Mouse (Mus musculus) adrenal gland, adult 10 weeks (tissue): Measurements from ENCODE around the gene Mlxipl. TPM values are rescaled to one million over a fixed set of nuclear protein-coding genes. Genes with fewer than 3 reads are reported as not detected.

Experiments
- polyA plus RNA-seq: library from polyadenylated mRNA; stranded (reverse); fragments of 350-450 nt; fragmentation: Illumina TruSeq; extraction: RNeasy Lipid Tissue Mini Kit (QIAGEN cat#74804); gene quantifications from one replicate; pipeline ENCODE4 v1.2.3, GENCODE M21; 2014; ENCODE audit warnings: low read depth, low replicate concordance

The Mlxipl gene
- polyA plus RNA-seq, result 1.7 TPM

GRCm38 (mm10) chr5:135089653-135090052, at the start of gene Mlxipl:
Gene Mlxipl, plus strand, starts transcription at chr5:135089890.

GRCm38 (mm10) chr5:135063629-135064381, 25.9 kb upstream of the Mlxipl start, which contains the start of gene Dnajc30:
Gene Dnajc30, plus strand, starts transcription at chr5:135064202.

GRCm38 (mm10) chr5:135064909-135065446, 24.7 kb upstream of the Mlxipl start, which contains the start of gene Bud23:
Gene Bud23, minus strand, starts transcription at chr5:135064959.

GRCm38 (mm10) chr5:135077564-135078481, 11.9 kb upstream of the Mlxipl start, which contains the start of gene Vps37d:
Gene Vps37d, minus strand, starts transcription at chr5:135078266.

GRCm38 (mm10) chr5:135149053-135149819, 59.5 kb downstream of the Mlxipl start, which contains the start of gene Tbl2:
Gene Tbl2, plus strand, starts transcription at chr5:135149657.

GRCm38 (mm10) chr5:135168063-135169062, 78.7 kb downstream of the Mlxipl start, which contains the start of gene Bcl7b:
Gene Bcl7b, plus strand, starts transcription at chr5:135168283.

GRCm38 (mm10) chr5:135186621-135187348, 97.1 kb downstream of the Mlxipl start, which contains the start of gene Baz1b:
Gene Baz1b, plus strand, starts transcription at chr5:135187264.

Other genes starting within 250 kb of the Mlxipl start
- not detected for gene Tmem270, start 183.2 kb upstream of the Mlxipl start, polyA plus RNA-seq
- not detected for gene Cldn13, start 174.4 kb upstream of the Mlxipl start, polyA plus RNA-seq
- gene Mettl27, start 157.5 kb upstream of the Mlxipl start, polyA plus RNA-seq, result 18.1 TPM
- gene Cldn4, start 143.0 kb upstream of the Mlxipl start, polyA plus RNA-seq, result not detected
- not detected for gene Cldn3, start 103.7 kb upstream of the Mlxipl start, polyA plus RNA-seq
- gene Abhd11, start 80.7 kb upstream of the Mlxipl start, polyA plus RNA-seq, result 6.6 TPM
- gene Stx1a, start 66.4 kb upstream of the Mlxipl start, polyA plus RNA-seq, result 0.29 TPM
- 16.5 TPM for gene Dnajc30, start 25.7 kb upstream of the Mlxipl start, polyA plus RNA-seq
- 14.9 TPM for gene Bud23, start 24.9 kb upstream of the Mlxipl start, polyA plus RNA-seq
- gene Vps37d, start 11.6 kb upstream of the Mlxipl start, polyA plus RNA-seq, result not detected
- gene Tbl2, start 59.8 kb downstream of the Mlxipl start, polyA plus RNA-seq, result 7.7 TPM
- gene Bcl7b, start 78.4 kb downstream of the Mlxipl start, polyA plus RNA-seq, result 24.0 TPM
- 71.1 TPM for gene Baz1b, start 97.4 kb downstream of the Mlxipl start, polyA plus RNA-seq
- not detected for gene Fzd9, start 161.3 kb downstream of the Mlxipl start, polyA plus RNA-seq